Mouse (Mus musculus): ENCODE measurements around the gene Nsl1. TPM values are rescaled to one million over a fixed set of nuclear protein-coding genes. Genes with fewer than 3 reads are reported as not detected.

Nsl1 gene
- polyA plus RNA-seq, 1 experiment = 4.4 TPM

DNA sequence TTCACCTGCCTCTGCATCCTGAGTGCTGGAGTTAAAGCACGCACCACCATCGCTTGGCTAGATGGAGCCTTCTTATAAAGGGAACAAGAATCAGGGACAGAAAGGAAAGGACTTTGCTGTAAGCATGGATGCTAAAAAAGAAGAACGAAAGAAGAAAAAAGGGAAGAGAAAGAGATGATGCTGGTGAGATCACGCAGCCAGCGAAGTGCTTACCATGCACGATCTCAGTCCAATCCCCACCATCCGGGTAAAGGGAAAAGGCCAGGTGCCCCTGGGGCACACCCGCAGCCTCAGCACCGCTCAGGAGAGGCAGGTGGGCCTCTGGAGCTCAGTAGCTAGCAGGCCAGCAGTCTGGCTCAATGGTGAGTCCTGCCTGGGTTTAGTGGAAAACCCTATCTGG lies 47.1 kb downstream of the Nsl1 start:
- no peak for TF ChIP-seq REST (IDR thresholded peaks at IDR 0.05; ENCODE audit: insufficient read depth, insufficient read length)
- TF ChIP-seq TCF12 (IDR thresholded peaks at IDR 0.05; ENCODE audit: insufficient read depth, poor library complexity, severe bottlenecking) = no peak
- no peak for TF ChIP-seq SRF (IDR thresholded peaks at IDR 0.05; ENCODE audit: control insufficient read depth, insufficient read length, low read depth)
- TF ChIP-seq USF1 (IDR thresholded peaks at IDR 0.05; ENCODE audit: low read depth) = no peak
- no peak for TF ChIP-seq E2F4 (IDR thresholded peaks at IDR 0.05; ENCODE audit: insufficient read depth)
- TF ChIP-seq TCF3 (IDR thresholded peaks at IDR 0.05; ENCODE audit: insufficient read length, low read depth) = no peak
- TF ChIP-seq POLR2A (IDR thresholded peaks at IDR 0.05; ENCODE audit: insufficient read length, low read depth) = no peak
- no peak for TF ChIP-seq CEBPB (IDR thresholded peaks at IDR 0.05; ENCODE audit: insufficient read depth, poor library complexity, severe bottlenecking)
- no peak for TF ChIP-seq MAX (IDR thresholded peaks at IDR 0.05; ENCODE audit: low read depth)
- no peak for TF ChIP-seq MYOD1 (IDR thresholded peaks at IDR 0.05; ENCODE audit: control insufficient read depth in 1 of 3, insufficient read length in 2 of 3, low read depth in 2 of 3)
- TF ChIP-seq MYOG (IDR thresholded peaks at IDR 0.05; ENCODE audit: control insufficient read depth in 1 of 3, insufficient read depth in 1 of 3, insufficient read length in 2 of 3, low read depth in 2 of 3) = no peak
- Histone ChIP-seq H3K36me3 (ENCODE audit: control insufficient read depth, insufficient read depth) (no peaks in the 10 kb centered on the region), H3ac (ENCODE audit: control insufficient read depth, insufficient read length) (no peak overlapping the region), H3K79me2 (ENCODE audit: control insufficient read depth, insufficient read depth) (no peaks in the 10 kb centered on the region), H3K4me3 (no peak overlapping the region), H3K27me3 (ENCODE audit: control insufficient read depth, insufficient read depth, insufficient read length) (no peaks in the 10 kb centered on the region), H3K4me2 (ENCODE audit: low read depth) (no peak overlapping the region)

DNA sequence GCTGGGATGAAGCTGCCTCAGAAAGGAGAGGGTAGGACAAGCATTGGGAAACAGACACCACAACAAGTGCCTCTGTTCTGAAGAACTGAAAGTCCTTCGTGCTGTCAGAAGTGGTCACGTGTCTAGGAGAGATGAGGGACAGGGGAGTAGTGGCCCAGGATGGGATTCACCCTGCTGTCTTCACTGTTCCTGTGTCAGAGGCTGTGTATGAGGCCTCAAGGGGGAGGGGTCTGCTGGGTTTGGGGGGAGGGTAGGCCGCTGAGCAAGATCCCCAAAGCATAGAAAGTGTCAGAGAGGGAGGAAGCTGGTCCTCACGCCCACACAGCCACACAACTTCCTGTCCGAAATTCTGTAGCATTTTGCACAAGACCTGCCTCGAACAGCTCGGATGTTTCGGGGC lies 48.3 kb downstream of the Nsl1 start:
- no peak for TF ChIP-seq E2F4 (IDR thresholded peaks at IDR 0.05; ENCODE audit: insufficient read depth)
- no peak for TF ChIP-seq CEBPB (IDR thresholded peaks at IDR 0.05; ENCODE audit: insufficient read depth, poor library complexity, severe bottlenecking)
- no peak for TF ChIP-seq POLR2AphosphoS2 (IDR thresholded peaks at IDR 0.05; ENCODE audit: insufficient read length, low read depth)
- no peak for TF ChIP-seq USF1 (IDR thresholded peaks at IDR 0.05; ENCODE audit: low read depth)
- TF ChIP-seq SRF (IDR thresholded peaks at IDR 0.05; ENCODE audit: control insufficient read depth, insufficient read length, low read depth) = no peak
- TF ChIP-seq POLR2A (IDR thresholded peaks at IDR 0.05; ENCODE audit: insufficient read length, low read depth) = no peak
- no peak for TF ChIP-seq TCF12 (IDR thresholded peaks at IDR 0.05; ENCODE audit: insufficient read depth, poor library complexity, severe bottlenecking)
- no peak for TF ChIP-seq MYOG (IDR thresholded peaks at IDR 0.05; ENCODE audit: control insufficient read depth in 1 of 3, insufficient read depth in 1 of 3, insufficient read length in 2 of 3, low read depth in 2 of 3)
- no peak for TF ChIP-seq TCF3 (IDR thresholded peaks at IDR 0.05; ENCODE audit: insufficient read length, low read depth)
- no peak for TF ChIP-seq REST (IDR thresholded peaks at IDR 0.05; ENCODE audit: insufficient read depth, insufficient read length)
- no peak for TF ChIP-seq MYOD1 (IDR thresholded peaks at IDR 0.05; ENCODE audit: control insufficient read depth in 1 of 3, insufficient read length in 2 of 3, low read depth in 2 of 3)
- TF ChIP-seq MAX (IDR thresholded peaks at IDR 0.05; ENCODE audit: low read depth) = no peak
- H3ac ChIP-seq (ENCODE audit: control insufficient read depth, insufficient read length) = no peak overlapping the region
- no peak overlapping the region for H3K4me3 ChIP-seq
- no peak overlapping the region for H3K4me2 ChIP-seq (ENCODE audit: low read depth)
- no peaks in the 10 kb centered on the region for H3K27me3 ChIP-seq (ENCODE audit: control insufficient read depth, insufficient read depth, insufficient read length)
- no peaks in the 10 kb centered on the region for H3K36me3 ChIP-seq (ENCODE audit: control insufficient read depth, insufficient read depth)
- no peaks in the 10 kb centered on the region for H3K79me2 ChIP-seq (ENCODE audit: control insufficient read depth, insufficient read depth)

DNA sequence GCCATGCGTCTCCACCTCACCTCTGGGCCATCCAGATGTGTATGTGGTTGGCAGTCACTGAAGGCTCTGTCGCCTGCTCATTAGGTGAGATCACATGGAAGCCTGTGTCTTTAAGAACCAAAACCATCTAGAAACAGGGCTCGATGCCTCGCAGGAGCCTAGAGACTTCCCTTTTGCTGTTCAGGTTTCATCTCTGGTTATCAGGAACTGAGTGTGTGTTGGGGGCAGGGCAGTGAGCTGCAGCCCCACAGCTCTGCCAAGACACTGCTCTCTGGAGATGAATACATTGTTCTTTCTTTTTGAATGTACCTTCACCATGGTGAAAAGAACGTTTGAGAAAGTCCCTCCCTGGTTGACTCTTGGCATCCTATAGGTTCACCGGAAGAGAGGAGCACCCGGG lies 52.1 kb downstream of the Nsl1 start:
- H3K36me3 ChIP-seq (ENCODE audit: control insufficient read depth, insufficient read depth) = no peaks in the 10 kb centered on the region
- H3K79me2 ChIP-seq (ENCODE audit: control insufficient read depth, insufficient read depth) = no peaks in the 10 kb centered on the region
- TF ChIP-seq REST (IDR thresholded peaks at IDR 0.05; ENCODE audit: insufficient read depth, insufficient read length) = no peak
- TF ChIP-seq POLR2AphosphoS2 (IDR thresholded peaks at IDR 0.05; ENCODE audit: insufficient read length, low read depth) = no peak
- TF ChIP-seq CEBPB (IDR thresholded peaks at IDR 0.05; ENCODE audit: insufficient read depth, poor library complexity, severe bottlenecking) = no peak
- no peak for TF ChIP-seq TCF3 (IDR thresholded peaks at IDR 0.05; ENCODE audit: insufficient read length, low read depth)
- no peak overlapping the region for H3K4me2 ChIP-seq (ENCODE audit: low read depth)
- H3ac ChIP-seq (ENCODE audit: control insufficient read depth, insufficient read length) = no peak overlapping the region
- no peaks in the 10 kb centered on the region for H3K27me3 ChIP-seq (ENCODE audit: control insufficient read depth, insufficient read depth, insufficient read length)
- H3K4me3 ChIP-seq = no peak overlapping the region

DNA sequence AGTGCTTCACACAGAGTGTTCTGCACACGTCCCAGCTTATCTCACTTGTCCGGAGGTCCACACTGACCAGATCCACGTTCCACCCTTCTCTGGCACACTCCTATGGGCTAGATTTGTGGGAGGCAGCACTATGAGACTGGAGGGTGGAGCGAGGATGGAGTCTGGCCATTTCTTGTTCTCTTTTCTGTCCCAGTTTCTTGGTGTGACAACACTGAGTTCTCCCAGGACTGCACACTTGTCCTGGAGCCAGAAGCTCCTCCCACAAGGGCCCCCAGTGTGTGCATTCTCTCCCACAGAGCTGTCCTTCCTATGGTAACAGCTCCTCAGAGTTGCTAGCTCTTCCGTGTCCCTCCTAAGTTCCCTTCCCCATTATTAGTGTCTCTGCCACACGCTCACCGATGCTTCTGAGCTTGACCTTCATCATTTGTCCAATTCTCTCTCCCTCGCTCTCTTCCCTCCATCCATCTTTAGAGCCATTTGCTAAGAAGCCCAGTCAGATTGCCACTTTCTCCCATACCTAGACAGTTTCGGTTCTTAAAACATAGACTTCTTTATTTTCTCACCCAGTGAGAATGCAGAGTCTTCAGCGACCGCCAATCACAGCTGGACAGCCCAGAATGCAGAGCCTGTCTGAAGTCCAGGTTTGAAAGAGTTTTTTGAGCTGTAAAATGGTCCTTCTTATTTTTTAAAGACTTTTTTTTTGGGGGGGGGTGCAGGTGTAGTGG lies 52.9 kb downstream of the Nsl1 start:
- H3K79me2 ChIP-seq (ENCODE audit: control insufficient read depth, insufficient read depth) = no peaks in the 10 kb centered on the region
- TF ChIP-seq CEBPB (IDR thresholded peaks at IDR 0.05; ENCODE audit: insufficient read depth, poor library complexity, severe bottlenecking) = no peak
- TF ChIP-seq MYOD1 (IDR thresholded peaks at IDR 0.05; ENCODE audit: control insufficient read depth in 1 of 3, insufficient read length in 2 of 3, low read depth in 2 of 3) = no peak
- no peak for TF ChIP-seq USF1 (IDR thresholded peaks at IDR 0.05; ENCODE audit: low read depth)
- TF ChIP-seq MAX (IDR thresholded peaks at IDR 0.05; ENCODE audit: low read depth) = no peak
- no peak for TF ChIP-seq REST (IDR thresholded peaks at IDR 0.05; ENCODE audit: insufficient read depth, insufficient read length)
- TF ChIP-seq MYOG (IDR thresholded peaks at IDR 0.05; ENCODE audit: control insufficient read depth in 1 of 3, insufficient read depth in 1 of 3, insufficient read length in 2 of 3, low read depth in 2 of 3) = no peak
- no peak for TF ChIP-seq TCF12 (IDR thresholded peaks at IDR 0.05; ENCODE audit: insufficient read depth, poor library complexity, severe bottlenecking)
- no peak for TF ChIP-seq POLR2AphosphoS2 (IDR thresholded peaks at IDR 0.05; ENCODE audit: insufficient read length, low read depth)
- TF ChIP-seq TCF3 (IDR thresholded peaks at IDR 0.05; ENCODE audit: insufficient read length, low read depth) = no peak
- TF ChIP-seq SRF (IDR thresholded peaks at IDR 0.05; ENCODE audit: control insufficient read depth, insufficient read length, low read depth) = no peak
- TF ChIP-seq POLR2A (IDR thresholded peaks at IDR 0.05; ENCODE audit: insufficient read length, low read depth) = no peak
- TF ChIP-seq E2F4 (IDR thresholded peaks at IDR 0.05; ENCODE audit: insufficient read depth) = no peak
- H3K36me3 ChIP-seq (ENCODE audit: control insufficient read depth, insufficient read depth) = no peaks in the 10 kb centered on the region
- no peaks in the 10 kb centered on the region for H3K27me3 ChIP-seq (ENCODE audit: control insufficient read depth, insufficient read depth, insufficient read length)
- no peak overlapping the region for H3ac ChIP-seq (ENCODE audit: control insufficient read depth, insufficient read length)
- no peak overlapping the region for H3K4me3 ChIP-seq
- no peak overlapping the region for H3K4me2 ChIP-seq (ENCODE audit: low read depth)

Data from myocyte (in vitro differentiated cells).